Mouse (Mus musculus) G1E (cell line): ENCODE data around the gene Slc9a8. TPM values are rescaled to one million over a fixed set of nuclear protein-coding genes. Genes with fewer than 3 reads are reported as not detected.

ENCODE experiments used
- ATAC-seq: 2 replicates; pipeline ENCODE4 v1.8.0; 2016; ENCODE audit warnings: mild to moderate bottlenecking; ENCODE audit not compliant: insufficient number of reproducible peaks, poor library complexity, low FRiP score, severe bottlenecking; ENCODE audit errors: extremely low read depth
- DNase-seq: peaks from one replicate; pipeline ENCODE4 v3.0.0; 2012; ENCODE audit warnings: low spot score
- H3K27me3 ChIP-seq: 2 replicates; pipeline ENCODE4 v1.6.1; 2012; ENCODE audit warnings: mild to moderate bottlenecking, low read length, inconsistent platforms; ENCODE audit not compliant: insufficient read depth
- H3K36me3 ChIP-seq: replicated peaks from 2 replicates; pipeline ENCODE3; 2012; ENCODE audit warnings: mild to moderate bottlenecking, inconsistent platforms
- H3K4me1 ChIP-seq: 2 replicates; pipeline ENCODE4 v1.6.1; 2012; ENCODE audit warnings: low read depth, low read length, inconsistent platforms, mixed read lengths; ENCODE audit not compliant: insufficient read depth
- H3K4me3 ChIP-seq: 2 replicates; pipeline ENCODE4 v1.5.1; 2012; ENCODE audit warnings: low read depth, mild to moderate bottlenecking, inconsistent platforms, low read length, moderate library complexity, mixed read lengths
- H3K9me3 ChIP-seq: replicated peaks from 2 replicates; pipeline ENCODE4 v1.6.1; 2012; ENCODE audit warnings: inconsistent platforms
- CTCF ChIP-seq: IDR thresholded peaks from 2 replicates; pipeline ENCODE4 v1.5.1; 2012; ENCODE audit warnings: low read depth, low read length, inconsistent platforms, mixed read lengths
- GATA1 ChIP-seq: IDR thresholded peaks from 2 replicates; pipeline ENCODE4 v1.6.1; 2012; ENCODE audit warnings: borderline replicate concordance, low read length, inconsistent platforms, mixed read lengths
- GATA2 ChIP-seq: IDR thresholded peaks from 2 replicates; pipeline ENCODE4 v1.6.1; 2012; ENCODE audit warnings: low read depth, low read length, inconsistent platforms, borderline replicate concordance
- POLR2AphosphoS5 ChIP-seq: IDR thresholded peaks from 2 replicates; pipeline ENCODE4 v1.6.1; 2012; ENCODE audit warnings: low read depth, low read length, inconsistent platforms; ENCODE audit not compliant: insufficient replicate concordance
- TAL1 ChIP-seq: conservative IDR thresholded peaks from 2 replicates; pipeline ENCODE4 v1.6.1; 2012; ENCODE audit warnings: low read depth, low read length, inconsistent platforms, mixed read lengths
- polyA plus RNA-seq: library from polyadenylated mRNA; stranded (reverse); fragments of >175 nt; gene quantifications from 2 replicates; pipeline ENCODE4 v1.2.3, GENCODE M21; 2012
- total RNA-seq, 2 experiments: library from RNA; stranded (forward) in 1 of 2; stranded (reverse) in 1 of 2; fragments of 200-1000 nt in 1 of 2; fragments of >200 nt in 1 of 2; fragmentation: Nextera tagmentation in 1 of 2; gene quantifications; 2 replicates each; pipeline ENCODE4 v1.2.3; 2014 to 2017

Gene Slc9a8
- total and polyA plus RNA-seq, 3 experiments = 13.2 to 90.4 (median 24.4) TPM

DNA sequence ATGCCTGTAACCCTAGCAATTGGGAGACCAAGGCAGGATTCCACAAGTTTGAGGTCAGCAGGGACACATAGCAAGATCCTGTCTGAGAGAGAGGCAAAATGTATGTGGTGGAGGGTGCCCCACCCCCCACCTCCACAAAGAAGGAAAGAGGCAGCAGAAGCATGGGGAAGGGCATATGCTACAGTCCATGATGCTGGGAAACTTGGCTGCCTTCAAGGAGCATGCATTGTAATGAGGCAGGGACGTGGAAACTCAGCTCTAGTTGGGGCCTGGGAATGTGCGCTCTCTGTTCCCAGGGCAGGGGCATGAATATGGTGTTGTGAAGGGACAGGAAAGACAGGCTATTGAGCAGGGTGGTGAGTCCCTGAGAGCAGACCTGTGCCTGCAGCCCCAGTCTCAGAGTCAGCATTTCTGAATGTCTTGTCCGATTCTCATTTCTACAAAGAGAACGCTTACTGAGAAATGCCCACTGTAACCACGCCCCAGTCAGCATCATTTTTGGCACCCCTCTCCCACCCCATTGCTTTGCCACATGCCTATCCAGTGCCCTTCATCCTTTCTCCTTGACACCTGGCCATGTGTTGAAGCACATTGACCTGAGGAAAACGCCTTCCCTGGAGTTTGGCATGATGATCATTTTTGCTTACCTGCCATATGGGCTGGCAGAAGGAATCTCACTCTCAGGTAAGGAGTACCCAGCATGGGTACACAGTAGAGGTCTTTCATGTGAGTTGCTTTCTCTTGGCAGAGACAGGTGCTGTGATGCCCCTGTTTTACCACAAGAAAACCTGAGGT, 37.8 kb downstream of the Slc9a8 start:
- ATAC-seq = no peak
- DNase-seq = no peak
- Histone ChIP-seq H3K4me1 (peaks cover 24% of the 10 kb centered on the region), H3K27me3 (no peaks in the 10 kb centered on the region), H3K4me3 (no peak overlapping the region), H3K36me3 (peaks cover 93% of the 10 kb centered on the region), H3K9me3 (no peaks in the 10 kb centered on the region)
- no peak for TF ChIP-seq POLR2AphosphoS5
- no peak for TF ChIP-seq CTCF
- TF ChIP-seq TAL1 = no peak
- no peak for TF ChIP-seq GATA1
- TF ChIP-seq GATA2 = no peak

DNA sequence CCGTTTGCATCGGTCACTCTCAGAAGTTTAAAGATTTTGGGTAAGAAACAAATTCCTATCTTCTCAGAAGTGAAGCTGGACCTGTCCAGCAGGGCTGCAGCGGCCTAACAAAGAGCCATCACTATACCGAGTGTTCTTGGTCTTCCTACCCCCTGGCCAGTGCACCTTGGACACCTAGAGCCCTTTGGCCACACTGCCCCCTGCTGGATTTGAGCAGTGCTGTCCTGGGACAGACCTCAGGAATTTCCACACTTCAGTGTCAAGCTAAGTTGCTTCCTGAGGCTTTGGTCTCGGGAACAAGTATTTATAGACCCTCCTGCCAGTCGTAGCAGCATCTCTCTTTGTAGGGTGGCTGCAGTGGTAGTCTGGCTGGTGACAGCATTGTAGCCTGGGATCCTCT, 41.4 kb downstream of the Slc9a8 start:
- peaks cover 94% of the 10 kb centered on the region for H3K36me3 ChIP-seq

GRCm38 (mm10) chr2:167463802-167464201, 42.3 kb downstream of the Slc9a8 start:
- peaks cover 27% of the 10 kb centered on the region for H3K4me1 ChIP-seq
- TF ChIP-seq CTCF (no peak), GATA2 (no peak), TAL1 (no peak), GATA1 (no peak), POLR2AphosphoS5 (no peak)
- ATAC-seq (no peak), DNase-seq (no peak)
- no peaks in the 10 kb centered on the region for H3K9me3 ChIP-seq
- H3K36me3 ChIP-seq = peaks cover 94% of the 10 kb centered on the region
- H3K4me3 ChIP-seq = no peak overlapping the region
- no peaks in the 10 kb centered on the region for H3K27me3 ChIP-seq

More for the DNA sequence above, 41.4 kb downstream of the Slc9a8 start:
- peaks cover 27% of the 10 kb centered on the region for H3K4me1 ChIP-seq
- ATAC-seq (peak; percentile 60), DNase-seq (peak; percentile 47)
- no peaks in the 10 kb centered on the region for H3K27me3 ChIP-seq
- no peak overlapping the region for H3K4me3 ChIP-seq
- no peaks in the 10 kb centered on the region for H3K9me3 ChIP-seq
- TF ChIP-seq GATA1 (no peak), TAL1 (no peak), GATA2 (no peak), POLR2AphosphoS5 (no peak), CTCF (peak; percentile 71)

- ATAC-seq = no peak
- no peak for DNase-seq
- TF ChIP-seq GATA2 (no peak), TAL1 (no peak), GATA1 (no peak), CTCF (no peak), POLR2AphosphoS5 (no peak)
- Histone ChIP-seq H3K4me3 (no peak overlapping the region), H3K27me3 (no peaks in the 10 kb centered on the region), H3K36me3 (peaks cover 95% of the 10 kb centered on the region), H3K4me1 (peaks cover 14% of the 10 kb centered on the region; the same call in 1 of the 2 replicates), H3K9me3 (no peaks in the 10 kb centered on the region)
These were observed 44.4 kb downstream of the Slc9a8 start for GRCm38 (mm10) chr2:167465951-167466350.

GRCm38 (mm10) chr2:167467214-167467613, 45.7 kb downstream of the Slc9a8 start:
- H3K4me3 ChIP-seq = no peak overlapping the region
- TF ChIP-seq TAL1 = no peak
- no peak for TF ChIP-seq GATA1
- TF ChIP-seq CTCF = no peak
- TF ChIP-seq GATA2 = no peak
- TF ChIP-seq POLR2AphosphoS5 = no peak
- H3K9me3 ChIP-seq = no peaks in the 10 kb centered on the region
- H3K4me1 ChIP-seq = peaks cover 5% of the 10 kb centered on the region; the same call in 1 of the 2 replicates
- ATAC-seq (no peak), DNase-seq (no peak)
- no peaks in the 10 kb centered on the region for H3K27me3 ChIP-seq
- H3K36me3 ChIP-seq = peaks cover 98% of the 10 kb centered on the region

DNA sequence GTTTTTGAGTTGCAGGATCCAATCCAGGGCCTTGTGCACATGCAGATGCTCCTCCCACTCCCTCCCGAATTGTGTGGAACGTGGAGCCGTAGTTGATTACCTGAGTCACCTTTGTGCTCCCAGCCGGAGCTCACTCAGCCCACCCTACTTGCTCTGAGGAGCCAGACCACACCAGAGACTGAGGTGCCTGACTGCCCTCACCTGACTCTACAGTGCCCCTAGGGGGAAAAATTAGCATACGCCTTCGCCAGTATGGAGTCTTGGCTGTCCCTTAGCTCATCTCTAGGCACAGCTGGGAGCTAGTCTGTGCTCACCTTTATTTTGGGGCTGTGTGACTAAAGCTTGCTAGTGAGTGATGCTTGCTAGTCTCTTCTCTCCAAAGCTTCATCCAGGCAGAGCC, 46.9 kb downstream of the Slc9a8 start:
- Histone ChIP-seq H3K9me3 (no peaks in the 10 kb centered on the region), H3K4me1 (peaks cover 5% of the 10 kb centered on the region; the same call in 1 of the 2 replicates), H3K27me3 (no peaks in the 10 kb centered on the region), H3K36me3 (peaks cover 96% of the 10 kb centered on the region), H3K4me3 (no peak overlapping the region)
- TF ChIP-seq TAL1 (no peak), GATA2 (no peak), GATA1 (no peak), POLR2AphosphoS5 (no peak), CTCF (no peak)
- DNase-seq (no peak), ATAC-seq (no peak)
